In genomic region chr3:73057197-73057811, GRCm38 (mm10) we compare ENCODE assay signal across 8 mouse cellular contexts. TPM values are rescaled to one million over a fixed set of nuclear protein-coding genes. Genes with fewer than 3 reads are reported as not detected.
DNase-seq lines count a peak whose midpoint lies in the region; ATAC-seq lines count a peak whose summit lies in the region.

TSS of gene Slitrk3 (minus strand) at chr3:73057803.

- no peak for DNase-seq in heart, postnatal 25 days (ENCODE audit: low spot score)
- peak; percentile 76 to 77 for DNase-seq in cerebellum, postnatal 10 days
- peak; percentile 56 for DNase-seq in hindbrain, embryonic 10.5 days (ENCODE audit: low spot score)
- peak; percentile 73 for DNase-seq in retina, postnatal 1 day
- no peak for DNase-seq in adrenal gland, postnatal 4 days (ENCODE audit: low spot score in 2 of 2)
- no peak for DNase-seq in gastrocnemius, postnatal 10 days

- no peak for ATAC-seq in heart, embryonic 14.5 days (ENCODE audit: insufficient number of reproducible peaks, insufficient read depth, low FRiP score, low read depth)
- 0 out of 2 replicates have a peak, but pooled peaks have one; percentile 21 for ATAC-seq in limb, embryonic 12.5 days (ENCODE audit: insufficient number of reproducible peaks, insufficient read depth, low FRiP score, low TSS enrichment, low read depth)

- no peaks in the 10 kb centered on the region for H3K9me3 ChIP-seq in heart, embryonic 14.5 days (ENCODE audit: control insufficient read depth, low read length)
- no peaks in the 10 kb centered on the region for H3K9me3 ChIP-seq in hindbrain, embryonic 10.5 days
- no peaks in the 10 kb centered on the region for H3K9me3 ChIP-seq in limb, embryonic 12.5 days

- no peaks in the 10 kb centered on the region for H3K36me3 ChIP-seq in heart, embryonic 14.5 days (ENCODE audit: control insufficient read depth, insufficient read depth, low read length)
- no peaks in the 10 kb centered on the region for H3K36me3 ChIP-seq in hindbrain, embryonic 10.5 days
- H3K36me3 ChIP-seq in limb, embryonic 12.5 days, result no peaks in the 10 kb centered on the region

- intact Hi-C loops in heart, postnatal 25 days (cut with DNase I), result no loop called here

- no peak within 1 kb of the TSS for H3K27ac ChIP-seq in heart, embryonic 14.5 days (replicated peaks in 1 of 2; ENCODE audit: control insufficient read depth in 1 of 2, insufficient read depth in 1 of 2, low read depth in 2 of 2, low read length in 2 of 2)
- H3K27ac ChIP-seq in hindbrain, embryonic 10.5 days, result peak within 1 kb of the TSS; percentile 75
- no peak within 1 kb of the TSS for H3K27ac ChIP-seq in limb, embryonic 12.5 days

- peaks cover 62% of the 10 kb centered on the region for H3K27me3 ChIP-seq in heart, embryonic 14.5 days (ENCODE audit: control insufficient read depth, insufficient read depth, low read length)
- H3K27me3 ChIP-seq in hindbrain, embryonic 10.5 days (ENCODE audit: insufficient read depth, poor library complexity, severe bottlenecking), result peaks cover 52% of the 10 kb centered on the region
- H3K27me3 ChIP-seq in limb, embryonic 12.5 days, result peaks cover 55% of the 10 kb centered on the region

- H3K9ac ChIP-seq in heart, embryonic 14.5 days (ENCODE audit: low read length), result peak within 1 kb of the TSS; percentile 54
- H3K9ac ChIP-seq in limb, embryonic 12.5 days (replicated peaks), result peak within 1 kb of the TSS; percentile 47

- peak within 1 kb of the TSS; percentile 50 to 55 for H3K4me3 ChIP-seq in heart, embryonic 14.5 days (ENCODE audit: control insufficient read depth in 1 of 2, insufficient read depth in 1 of 2, low read depth in 1 of 2, low read length in 2 of 2)
- H3K4me3 ChIP-seq in hindbrain, embryonic 10.5 days, result peak within 1 kb of the TSS; percentile 67
- peak within 1 kb of the TSS; percentile 48 for H3K4me3 ChIP-seq in limb, embryonic 12.5 days (replicated peaks)

- peaks cover 5 to 7% of the 10 kb centered on the region in 2 experiments for H3K4me1 ChIP-seq in heart, embryonic 14.5 days (ENCODE audit: control insufficient read depth in 2 of 2, insufficient read depth in 2 of 2, low read length in 2 of 2)
- H3K4me1 ChIP-seq in hindbrain, embryonic 10.5 days (replicated peaks), result peaks cover 16% of the 10 kb centered on the region
- H3K4me1 ChIP-seq in limb, embryonic 12.5 days (replicated peaks), result peaks cover 11% of the 10 kb centered on the region

- WGBS in heart, embryonic 14.5 days, result under 1% methylated on average over 41 of the region's 44 CpGs
- WGBS in hindbrain, embryonic 10.5 days, result under 1% methylated on average over 44 of the region's 44 CpGs
- WGBS in limb, embryonic 12.5 days, result under 1% methylated on average over 43 of the region's 44 CpGs

- H3K4me2 ChIP-seq in heart, embryonic 14.5 days (ENCODE audit: low read length), result peak within 1 kb of the TSS; percentile 96
- peak within 1 kb of the TSS; percentile 91 for H3K4me2 ChIP-seq in limb, embryonic 12.5 days

RNA-seq across cellular contexts. Expression of gene Slitrk3, which starts in this region (rescaled TPM):
- polyA plus RNA-seq in heart, embryonic 14.5 days (2014; fragmentation: Nextera tagmentation; extraction: Ambion mirVana), result 0.07 and 0.26 TPM in 2 replicates
- total RNA-seq in heart, postnatal 25 days (2021), result not detected
- 0.71 and 1.8 TPM in 2 replicates for polyA plus RNA-seq in hindbrain, embryonic 10.5 days (2016; fragmentation: Nextera tagmentation; extraction: Ambion mirVana)
- 0.17 and 0.41 TPM in 2 replicates for polyA plus RNA-seq in limb, embryonic 12.5 days (2016; fragmentation: Nextera tagmentation; extraction: Ambion mirVana)
- under 1 TPM; 0.20 to 0.42 TPM for total RNA-seq in adrenal gland, postnatal 4 days (2021)
- under 1 TPM; 0.19 to 0.47 TPM for total RNA-seq in gastrocnemius, postnatal 10 days (2021)

Comparison
In these comparisons a context has a peak if more than half of its experiments do, and no peak if none do; other contexts are left out.
1. Peak in ATAC-seq, H3K4me3 ChIP-seq, H3K9ac ChIP-seq and H3K4me2 ChIP-seq in limb, embryonic 12.5 days; RNA of the gene not detected or under 1 TPM.
2. DNase-seq: peak in cerebellum, postnatal 10 days (2 of 2), hindbrain, embryonic 10.5 days (single experiment) and retina, postnatal 1 day (single experiment); none in heart, postnatal 25 days (single experiment), adrenal gland, postnatal 4 days (0 of 2) and gastrocnemius, postnatal 10 days (single experiment).
3. Peak in every context shown above with its lines, with median percentiles within 50 percentile points of each other: H3K4me3 ChIP-seq.